Mouse (Mus musculus) myocyte (in vitro differentiated cells): ENCODE measurements around the gene Astn1.

Experiments
- E2F4 ChIP-seq: IDR thresholded peaks from one replicate; pipeline ENCODE4 v1.6.1; 2011; ENCODE audit warnings: mild to moderate bottlenecking, control low read depth, moderate library complexity; ENCODE audit not compliant: insufficient read depth
- POLR2A ChIP-seq: IDR thresholded peaks from one replicate; pipeline ENCODE4 v1.6.1; 2011; ENCODE audit warnings: low read depth, mild to moderate bottlenecking, control low read depth, moderate library complexity; ENCODE audit not compliant: insufficient read length

DNA sequence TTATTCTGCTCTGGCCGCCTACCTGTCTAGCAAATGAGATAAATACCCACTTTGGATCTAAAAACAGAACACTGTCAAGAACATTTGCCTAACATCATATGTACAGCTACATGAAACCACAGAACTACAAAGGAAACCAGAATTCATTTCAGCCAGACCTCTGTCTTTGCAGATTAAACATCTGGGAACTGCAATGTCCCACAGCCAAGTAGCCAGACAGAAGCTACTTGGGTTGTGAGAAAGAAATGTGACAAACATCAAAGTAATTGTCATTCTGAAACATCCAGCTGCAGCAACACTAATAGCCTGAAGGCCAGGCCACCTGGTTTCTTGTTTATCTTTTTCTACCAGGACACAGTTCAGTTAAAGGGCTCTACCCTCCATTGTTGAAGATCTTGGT lies 245.1 kb downstream of the Astn1 start:
- TF ChIP-seq E2F4, result no peak
- TF ChIP-seq POLR2A, result no peak
